Mouse (Mus musculus) embryonic fibroblast, embryonic 13.5 days (primary cell): ENCODE data around the gene Daw1.

Experiments used
- CTCF ChIP-seq: IDR thresholded peaks from 2 replicates; pipeline ENCODE4 v1.5.1; 2011; ENCODE audit warnings: mild to moderate bottlenecking, control low read depth, low read length, moderate library complexity, borderline replicate concordance; ENCODE audit not compliant: insufficient read depth
- POLR2A ChIP-seq: IDR thresholded peaks from 2 replicates; pipeline ENCODE4 v1.6.1; 2011; ENCODE audit warnings: low read depth, mild to moderate bottlenecking, control low read depth, low read length, moderate library complexity

- TF ChIP-seq CTCF: no peak
- TF ChIP-seq POLR2A: no peak
Observed at GRCm38 (mm10) chr1:83150227-83150626, 9.3 kb upstream of the Daw1 start.
